8 mouse cellular contexts compared by ENCODE assay signal in genomic region chr7:24480986-24481473, GRCm38 (mm10). TPM values are rescaled to one million over a fixed set of nuclear protein-coding genes. Genes with fewer than 3 reads are reported as not detected.
DNase-seq lines count a peak whose midpoint lies in the region; ATAC-seq and TF ChIP-seq lines count a peak whose summit lies in the region.

No protein-coding gene starts in this region.

- H3K27me3 ChIP-seq in cerebellum, adult 2 months (ENCODE audit: control insufficient read depth, insufficient read depth, low read length): no peaks in the 10 kb centered on the region
- peaks cover 11% of the 10 kb centered on the region; the same call in 1 of the 2 replicates for H3K27me3 ChIP-seq in thymus, adult 2 months (ENCODE audit: control insufficient read depth, insufficient read depth, low read length)
- peaks cover 76% of the 10 kb centered on the region for H3K27me3 ChIP-seq in liver, embryonic 15.5 days

- DNase-seq in cerebellum, adult 2 months: peak in 1 of 2 experiments; percentile 49
- no peak for DNase-seq in cerebellum, postnatal 4 days (ENCODE audit: low spot score in 2 of 2)
- no peak for DNase-seq in thymus, adult 2 months
- DNase-seq in thymus, postnatal 0 days (ENCODE audit: low spot score): no peak
- no peak for DNase-seq in adrenal gland, adult 18-20 months (ENCODE audit: low spot score in 2 of 2)
- DNase-seq in gastrocnemius, adult 18-20 months (ENCODE audit: low spot score): no peak
- DNase-seq in yolk sac, embryonic 10.5 days (ENCODE audit: low spot score): no peak

- H3K4me2 ChIP-seq in liver, embryonic 15.5 days: peak overlapping the region; percentile 78

- H3K9ac ChIP-seq in liver, embryonic 15.5 days: no peak overlapping the region

- peak overlapping the region; percentile 79 for H3K4me3 ChIP-seq in cerebellum, adult 2 months (replicated peaks; ENCODE audit: insufficient read depth, low read depth, low read length)
- H3K4me3 ChIP-seq in thymus, adult 2 months (ENCODE audit: control insufficient read depth, insufficient read depth, low read length): peak overlapping the region; percentile 81
- H3K4me3 ChIP-seq in liver, embryonic 15.5 days (replicated peaks): 0 out of 2 replicates have a peak overlapping the region, but pooled peaks have one; percentile 52

- peak overlapping the region; percentile 35 for H3K27ac ChIP-seq in cerebellum, adult 2 months (ENCODE audit: insufficient read depth, low read length)
- H3K27ac ChIP-seq in thymus, adult 2 months (ENCODE audit: control insufficient read depth, insufficient read depth, low read length): no peak overlapping the region
- no peak overlapping the region for H3K27ac ChIP-seq in liver, embryonic 15.5 days (replicated peaks)

- TF ChIP-seq POLR2A in cerebellum, adult 2 months (IDR thresholded peaks at IDR 0.05; ENCODE audit: borderline replicate concordance, insufficient read depth, low read length): no peak
- no peak for TF ChIP-seq POLR2A in thymus, adult 2 months (IDR thresholded peaks at IDR 0.05; ENCODE audit: control insufficient read depth, extremely low read depth, insufficient read depth, low read length, poor library complexity)

- no peaks in the 10 kb centered on the region for H3K36me3 ChIP-seq in thymus, adult 2 months (ENCODE audit: control insufficient read depth, insufficient read depth, low read length)
- no peaks in the 10 kb centered on the region for H3K36me3 ChIP-seq in liver, embryonic 15.5 days (replicated peaks)

- peaks cover 14% of the 10 kb centered on the region for H3K4me1 ChIP-seq in cerebellum, adult 2 months (ENCODE audit: control insufficient read depth, insufficient read depth, low read length)
- peaks cover 7% of the 10 kb centered on the region for H3K4me1 ChIP-seq in thymus, adult 2 months (replicated peaks; ENCODE audit: control insufficient read depth, insufficient read depth, low read length)
- peaks cover 13% of the 10 kb centered on the region for H3K4me1 ChIP-seq in liver, embryonic 15.5 days (replicated peaks)

- no peaks in the 10 kb centered on the region for H3K9me3 ChIP-seq in liver, embryonic 15.5 days (replicated peaks)

- WGBS in cerebellum, adult 2 months: 2% methylated on average over 14 of the region's 14 CpGs
- 10% methylated on average over 14 of the region's 14 CpGs for WGBS in thymus, adult 2 months
- 11% methylated on average over 14 of the region's 14 CpGs for WGBS in liver, embryonic 15.5 days (ENCODE audit: insufficient replicate concordance)

- TF ChIP-seq CTCF in cerebellum, adult 2 months (IDR thresholded peaks at IDR 0.05; ENCODE audit: borderline replicate concordance, insufficient read depth, low read depth, low read length): no peak
- TF ChIP-seq CTCF in thymus, adult 2 months (IDR thresholded peaks at IDR 0.05; ENCODE audit: borderline replicate concordance, control insufficient read depth, extremely low read depth, insufficient read depth, low read length, poor library complexity): no peak

- ATAC-seq in liver, embryonic 15.5 days (ENCODE audit: insufficient read depth): no peak

RNA-seq across cellular contexts. Expression of gene Cadm4, which starts 0.8 kb away (rescaled TPM):
- 285 and 312 TPM in 2 replicates for polyA plus RNA-seq in cerebellum, adult 2 months (2012; rRNA removed)
- polyA plus RNA-seq in thymus, adult 2 months (2012; rRNA removed): 6.4 and 7.1 TPM in 2 replicates
- 0.71 and 0.83 TPM in 2 replicates for polyA plus RNA-seq in thymus, postnatal 0 days (2015; fragmentation: Nextera tagmentation; extraction: Ambion mirVana)
- 0.20 and 0.25 TPM in 2 replicates for polyA plus RNA-seq in liver, embryonic 15.5 days (2015; fragmentation: Nextera tagmentation; extraction: Ambion mirVana)
- 1 to 10 TPM; 3.5 TPM for total RNA-seq in adrenal gland, adult 18-20 months (2021)
- 1 to 10 TPM; 2.3 to 3.4 TPM for total RNA-seq in gastrocnemius, adult 18-20 months (2021)

RNA-seq across cellular contexts. Expression of gene Plaur, which starts 18.7 kb away (rescaled TPM):
- 0.79 and 0.97 TPM in 2 replicates for polyA plus RNA-seq in cerebellum, adult 2 months (2012; rRNA removed)
- 7.0 and 9.5 TPM in 2 replicates for polyA plus RNA-seq in thymus, adult 2 months (2012; rRNA removed)
- 3.0 and 3.4 TPM in 2 replicates for polyA plus RNA-seq in thymus, postnatal 0 days (2015; fragmentation: Nextera tagmentation; extraction: Ambion mirVana)
- polyA plus RNA-seq in liver, embryonic 15.5 days (2015; fragmentation: Nextera tagmentation; extraction: Ambion mirVana): 5.8 and 6.5 TPM in 2 replicates
- total RNA-seq in adrenal gland, adult 18-20 months (2021): 10 to 100 TPM in 1 of 2 experiments, 1 to 10 TPM in 1; 6.5 to 14.4 TPM
- 1 to 10 TPM in 1 of 2 experiments, under 1 TPM in 1; 0.87 to 1.4 TPM for total RNA-seq in gastrocnemius, adult 18-20 months (2021)

RNA-seq across cellular contexts. Expression of gene Zfp428, which starts 25.8 kb away (rescaled TPM):
- polyA plus RNA-seq in cerebellum, adult 2 months (2012; rRNA removed): 68.5 and 68.6 TPM in 2 replicates
- polyA plus RNA-seq in thymus, adult 2 months (2012; rRNA removed): 14.4 and 18.7 TPM in 2 replicates
- polyA plus RNA-seq in thymus, postnatal 0 days (2015; fragmentation: Nextera tagmentation; extraction: Ambion mirVana): 16.5 and 16.7 TPM in 2 replicates
- polyA plus RNA-seq in liver, embryonic 15.5 days (2015; fragmentation: Nextera tagmentation; extraction: Ambion mirVana): 4.2 and 4.5 TPM in 2 replicates
- total RNA-seq in adrenal gland, adult 18-20 months (2021): 1 to 10 TPM; 4.6 to 5.0 TPM
- total RNA-seq in gastrocnemius, adult 18-20 months (2021): 1 to 10 TPM; 4.1 to 4.5 TPM

RNA-seq across cellular contexts. Expression of gene Irgc1, which starts 28.9 kb away (rescaled TPM):
- not detected in 2 replicates for polyA plus RNA-seq in cerebellum, adult 2 months (2012; rRNA removed)
- polyA plus RNA-seq in thymus, adult 2 months (2012; rRNA removed): 0.97 and 3.0 TPM in 2 replicates
- 0.18 and 0.22 TPM in 2 replicates for polyA plus RNA-seq in thymus, postnatal 0 days (2015; fragmentation: Nextera tagmentation; extraction: Ambion mirVana)
- 0.18 TPM in 1 of 2 replicates, not detected in the other for polyA plus RNA-seq in liver, embryonic 15.5 days (2015; fragmentation: Nextera tagmentation; extraction: Ambion mirVana)
- total RNA-seq in adrenal gland, adult 18-20 months (2021): not detected
- total RNA-seq in gastrocnemius, adult 18-20 months (2021): not detected

RNA-seq across cellular contexts. Expression of gene AC161166.1, which starts 31.2 kb away (rescaled TPM):
- polyA plus RNA-seq in cerebellum, adult 2 months (2012; rRNA removed): not detected in 2 replicates
- 0.08 TPM in 1 of 2 replicates, not detected in the other for polyA plus RNA-seq in thymus, adult 2 months (2012; rRNA removed)
- polyA plus RNA-seq in thymus, postnatal 0 days (2015; fragmentation: Nextera tagmentation; extraction: Ambion mirVana): 0.07 TPM in 1 of 2 replicates, not detected in the other
- not detected in 2 replicates for polyA plus RNA-seq in liver, embryonic 15.5 days (2015; fragmentation: Nextera tagmentation; extraction: Ambion mirVana)
- total RNA-seq in adrenal gland, adult 18-20 months (2021): not detected
- total RNA-seq in gastrocnemius, adult 18-20 months (2021): not detected

Comparison
In these comparisons a context has a peak if more than half of its experiments do, and no peak if none do; other contexts are left out.
1. RNA of gene Cadm4, which starts 0.8 kb away (polyA plus RNA-seq): 285 to 312 TPM in cerebellum, adult 2 months; 6.4 to 7.1 TPM in thymus, adult 2 months, 0.71 to 0.83 TPM in thymus, postnatal 0 days and 0.20 to 0.25 TPM in liver, embryonic 15.5 days; every median in the first group is over 10 times any median in the second.
2. Peak in every context shown above with its lines, with median percentiles within 50 percentile points of each other: H3K4me3 ChIP-seq.